Mouse (Mus musculus) liver, postnatal 0 days (tissue): ENCODE data around the gene P3h2.

ENCODE experiments used
- CTCF ChIP-seq: sonication (generic); IDR thresholded peaks from 2 replicates; pipeline ENCODE4 v1.5.1; 2016; ENCODE audit warnings: antibody characterized with exemption, low read depth
- EP300 ChIP-seq: IDR thresholded peaks from 2 replicates; pipeline ENCODE4 v1.6.1; 2016; ENCODE audit warnings: antibody characterized with exemption, low read depth, mild to moderate bottlenecking

DNA sequence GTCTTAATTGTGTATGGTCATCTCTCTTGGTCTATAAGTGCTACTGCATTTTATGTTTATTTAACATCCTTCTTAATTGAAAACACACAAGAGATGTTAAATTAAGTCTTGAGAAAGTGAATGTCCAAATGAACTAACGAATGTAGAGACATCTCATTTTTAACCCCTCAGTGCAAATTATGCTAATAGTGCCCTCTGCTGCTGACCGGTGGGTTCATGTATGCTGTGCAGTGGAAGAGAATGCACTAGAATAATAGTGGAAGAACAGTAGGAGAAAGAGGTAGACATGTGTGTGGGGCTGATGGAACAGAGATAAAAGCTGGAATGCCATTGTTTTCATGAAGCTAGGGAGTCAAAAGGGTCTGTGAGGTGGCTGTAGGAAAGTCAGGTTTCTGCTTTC, 153.6 kb downstream of the P3h2 start:
- no peak for TF ChIP-seq CTCF
- TF ChIP-seq EP300, result no peak
